Mouse (Mus musculus) hindbrain, postnatal 0 days (tissue): ENCODE data around the gene Tom1. TPM values are rescaled to one million over a fixed set of nuclear protein-coding genes. Genes with fewer than 3 reads are reported as not detected.

Source experiments
- ATAC-seq: fragments of 200-750 bp; cut with Nextera tagmentation; 2 replicates; pipeline ENCODE4 v1.8.0; 2017; ENCODE audit warnings: mild to moderate bottlenecking, moderate TSS enrichment, moderate library complexity
- DNase-seq: peaks from one replicate; pipeline ENCODE4 v3.0.0-alpha.2; 2015; ENCODE audit warnings: low spot score
- H3K27ac ChIP-seq: fragments of 300-500 bp; sonication (generic); 2 replicates; pipeline ENCODE4 v1.5.1; 2014; ENCODE audit warnings: mild to moderate bottlenecking
- H3K27me3 ChIP-seq: fragments of 300-500 bp; sonication (generic); 2 replicates; pipeline ENCODE4 v1.6.1; 2014; ENCODE audit warnings: low read length, mixed read lengths; ENCODE audit not compliant: insufficient read depth
- H3K36me3 ChIP-seq: fragments of 300-500 bp; sonication (generic); 2 replicates; pipeline ENCODE4 v1.6.1; 2014; ENCODE audit warnings: low read length, mixed read lengths; ENCODE audit not compliant: insufficient read depth
- H3K4me1 ChIP-seq: fragments of 300-500 bp; sonication (generic); 2 replicates; pipeline ENCODE4 v1.6.1; 2014; ENCODE audit warnings: antibody characterized with exemption, low read length, mixed read lengths; ENCODE audit not compliant: insufficient read depth
- H3K4me2 ChIP-seq: fragments of 300-500 bp; sonication (generic); 2 replicates; pipeline ENCODE4 v1.6.1; 2014; ENCODE audit warnings: low read depth, mild to moderate bottlenecking, low read length, moderate library complexity, mixed read lengths
- H3K4me3 ChIP-seq: fragments of 300-500 bp; sonication (generic); 2 replicates; pipeline ENCODE4 v1.5.1; 2014; ENCODE audit warnings: low read length
- H3K9ac ChIP-seq: fragments of 300-500 bp; sonication (generic); replicated peaks from 2 replicates; pipeline ENCODE4 v1.6.1; 2014; ENCODE audit warnings: mild to moderate bottlenecking, low read length, moderate library complexity, mixed read lengths
- H3K9me3 ChIP-seq: fragments of 300-500 bp; sonication (generic); 2 replicates; pipeline ENCODE4 v1.6.1; 2016; ENCODE audit warnings: low read length, mixed read lengths
- CTCF ChIP-seq: IDR thresholded peaks from 2 replicates; pipeline ENCODE4 v1.5.1; 2016; ENCODE audit warnings: antibody characterized with exemption, control low read depth, low read depth
- WGBS: fragments of 180-500 bp; shearing (Covaris S2); extraction: QIAGEN DNeasy Blood & Tissue Kit; methylation state at CpG from one replicate; pipeline ENCODE4 v1.1.7; 2014; 5-methylcytosine and 5-hydroxymethylcytosine counted together
- polyA plus RNA-seq: library from polyadenylated mRNA; unstranded; fragments of >200 nt; fragmentation: Nextera tagmentation; extraction: Ambion mirVana; gene quantifications from 2 replicates; pipeline ENCODE4 v1.2.1, GENCODE M21; 2015
- total RNA-seq: library from RNA; depleted of rRNA; stranded (reverse); fragments of >200 nt; gene quantifications from 2 replicates; pipeline ENCODE4 v1.2.3, GENCODE M21; 2014

The Tom1 gene
- total and polyA plus RNA-seq, 2 experiments from 2014 or later = 45.9 to 48.2 TPM

GRCm38 (mm10) chr8:75074876-75075275 is 41.4 kb downstream of the Tom1 start:
- ATAC-seq (no peak), DNase-seq (no peak)
- 44% methylated on average over 1 of the region's 1 CpGs for WGBS
- no peak for TF ChIP-seq CTCF
- Histone ChIP-seq H3K27ac (no peak overlapping the region), H3K4me1 (no peaks in the 10 kb centered on the region), H3K9me3 (no peaks in the 10 kb centered on the region), H3K4me3 (no peak overlapping the region), H3K9ac (no peak overlapping the region), H3K4me2 (no peak overlapping the region), H3K27me3 (no peaks in the 10 kb centered on the region), H3K36me3 (no peaks in the 10 kb centered on the region)

- TF ChIP-seq CTCF = no peak
- 87% methylated on average over 1 of the region's 1 CpGs for WGBS
- Histone ChIP-seq H3K9me3 (no peaks in the 10 kb centered on the region), H3K4me2 (no peak overlapping the region), H3K4me3 (no peak overlapping the region), H3K27me3 (no peaks in the 10 kb centered on the region), H3K27ac (no peak overlapping the region), H3K4me1 (no peaks in the 10 kb centered on the region), H3K9ac (no peak overlapping the region), H3K36me3 (no peaks in the 10 kb centered on the region)
- DNase-seq (no peak), ATAC-seq (no peak)
These were observed 44.7 kb downstream of the Tom1 start for GRCm38 (mm10) chr8:75078215-75078614.

- DNase-seq = no peak
- ATAC-seq = no peak
These were observed 45.3 kb downstream of the Tom1 start for GRCm38 (mm10) chr8:75078851-75079250.

DNA sequence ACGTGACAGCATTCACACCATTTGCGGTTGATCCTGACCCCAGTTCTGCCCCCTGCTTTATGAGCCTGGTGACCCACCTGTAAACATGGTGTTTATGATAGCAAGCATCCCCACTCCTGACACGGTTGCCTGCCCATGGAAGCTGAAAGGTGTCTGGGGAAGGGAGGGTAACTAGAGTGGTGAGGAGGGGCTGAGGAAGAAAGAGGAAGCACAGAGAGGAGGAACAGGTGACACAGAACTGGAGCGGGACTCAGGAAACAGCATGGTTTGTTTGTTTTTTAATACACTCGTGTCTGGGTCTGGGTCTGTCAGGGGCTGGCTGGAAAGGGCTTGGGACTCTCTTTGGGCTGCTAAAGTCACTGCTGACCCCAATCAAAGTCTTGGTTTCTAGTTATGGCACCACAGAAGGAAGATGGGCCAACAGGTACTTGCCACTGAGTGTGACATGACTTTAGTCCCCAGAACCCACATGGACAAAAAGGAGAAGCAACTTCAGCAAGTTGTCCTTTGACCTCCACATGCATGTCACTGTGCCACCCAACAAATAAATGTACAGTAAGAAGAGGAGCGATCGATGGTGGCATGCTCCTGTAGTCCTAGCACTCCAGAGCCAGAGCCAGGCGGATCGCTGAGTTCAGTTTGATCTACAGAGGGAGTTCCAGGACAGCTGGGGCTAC is 48.0 kb downstream of the Tom1 start:
- ATAC-seq (no peak), DNase-seq (no peak)
- Histone ChIP-seq H3K4me3 (no peak overlapping the region), H3K4me2 (no peak overlapping the region), H3K9me3 (no peaks in the 10 kb centered on the region), H3K27me3 (no peaks in the 10 kb centered on the region), H3K36me3 (no peaks in the 10 kb centered on the region), H3K27ac (no peak overlapping the region), H3K4me1 (no peaks in the 10 kb centered on the region), H3K9ac (no peak overlapping the region)
- TF ChIP-seq CTCF = no peak
- 75% methylated on average over 9 of the region's 9 CpGs for WGBS

More at GRCm38 (mm10) chr8:75078851-75079250, 45.3 kb downstream of the Tom1 start:
- Histone ChIP-seq H3K36me3 (no peaks in the 10 kb centered on the region), H3K9ac (no peak overlapping the region), H3K27ac (no peak overlapping the region), H3K9me3 (no peaks in the 10 kb centered on the region), H3K4me1 (no peaks in the 10 kb centered on the region), H3K4me2 (no peak overlapping the region), H3K27me3 (no peaks in the 10 kb centered on the region), H3K4me3 (no peak overlapping the region)
- TF ChIP-seq CTCF = no peak
- WGBS = 95% methylated on average over 9 of the region's 9 CpGs

DNA sequence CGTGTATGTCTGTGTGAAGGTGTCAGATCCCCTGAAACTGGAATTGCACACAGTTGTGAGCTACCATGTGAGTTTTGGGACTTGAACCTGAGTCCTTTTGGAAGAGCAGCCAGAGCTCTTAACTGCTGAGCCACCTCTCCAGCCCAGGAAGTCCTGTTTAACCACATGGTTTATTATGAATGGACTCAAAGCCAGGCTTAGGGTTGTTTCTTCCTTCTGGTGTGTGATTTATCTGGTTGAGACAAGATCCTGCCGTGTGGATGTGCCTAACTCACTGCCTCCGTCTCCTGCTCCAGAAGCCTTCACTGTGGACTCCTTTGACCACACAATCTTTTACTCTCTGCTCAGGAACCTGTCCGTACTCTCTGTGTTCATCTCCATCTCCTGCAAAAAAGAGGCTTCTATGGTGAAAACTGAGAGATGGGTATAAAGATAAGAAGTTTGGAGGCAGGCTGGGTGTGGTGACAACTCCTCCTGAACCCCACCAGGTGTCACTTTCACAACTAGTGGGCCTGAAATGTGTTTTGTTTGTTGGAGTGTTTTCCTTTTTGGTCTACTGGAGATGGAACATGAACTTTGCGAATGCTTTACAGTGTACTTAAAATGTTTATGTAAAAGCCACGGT is 48.8 kb downstream of the Tom1 start:
- H3K4me2 ChIP-seq = no peak overlapping the region
- DNase-seq = no peak
- no peaks in the 10 kb centered on the region for H3K9me3 ChIP-seq
- 82% methylated on average over 6 of the region's 6 CpGs for WGBS
- TF ChIP-seq CTCF = no peak
- ATAC-seq = no peak
- no peak overlapping the region for H3K9ac ChIP-seq
- H3K4me1 ChIP-seq = no peaks in the 10 kb centered on the region
- H3K4me3 ChIP-seq = no peak overlapping the region
- H3K27ac ChIP-seq = no peak overlapping the region
- no peaks in the 10 kb centered on the region for H3K27me3 ChIP-seq
- H3K36me3 ChIP-seq = no peaks in the 10 kb centered on the region

DNA sequence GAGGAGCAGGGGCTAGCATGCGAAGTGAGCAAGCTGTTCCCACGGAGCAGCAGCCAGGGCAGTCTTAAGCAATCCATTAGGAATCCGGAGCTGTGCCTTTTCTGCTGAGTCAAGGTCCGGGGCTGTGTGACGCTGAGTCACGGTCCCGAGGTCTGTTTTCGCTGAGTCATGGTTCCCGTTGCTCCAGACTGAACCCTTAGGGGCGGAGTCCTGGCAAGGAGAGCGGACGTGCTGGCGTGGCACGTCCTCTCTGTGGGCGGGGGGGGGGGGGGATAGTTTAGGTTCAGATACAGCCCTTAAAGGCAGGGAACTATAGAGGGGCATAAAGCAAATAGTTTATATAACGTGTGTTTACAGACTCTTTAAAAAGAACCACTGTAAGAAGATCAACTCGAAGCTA is 50.3 kb downstream of the Tom1 start:
- WGBS = 4% methylated on average over 17 of the region's 17 CpGs
- H3K9me3 ChIP-seq = no peaks in the 10 kb centered on the region
- peak; percentile 94 for DNase-seq
- H3K4me1 ChIP-seq = no peaks in the 10 kb centered on the region
- ATAC-seq = peak; percentile 95
- H3K9ac ChIP-seq = no peak overlapping the region
- no peak for TF ChIP-seq CTCF
- H3K36me3 ChIP-seq = no peaks in the 10 kb centered on the region
- H3K27ac ChIP-seq = no peak overlapping the region
- no peaks in the 10 kb centered on the region for H3K27me3 ChIP-seq
- H3K4me2 ChIP-seq = peak overlapping the region; percentile 52
- peak overlapping the region; percentile 20 for H3K4me3 ChIP-seq
